In genomic region chr14:31214684-31215083, GRCm38 (mm10) we compare ENCODE assay signal across 16 mouse cellular contexts. TPM values are rescaled to one million over a fixed set of nuclear protein-coding genes. Genes with fewer than 3 reads are reported as not detected.
DNase-seq lines count a peak whose midpoint lies in the region; ATAC-seq and TF ChIP-seq lines count a peak whose summit lies in the region.
"Had no signal": no experiment of that assay in that cellular context is flagged by ENCODE, and none has a peak within 500 bp of the region (broad histone marks: within the 10 kb centered on the region; RNA-seq: fewer than 3 reads in every experiment).

No protein-coding gene starts in this region.

- H3K9ac ChIP-seq in forebrain, embryonic 15.5 days (replicated peaks), result no peak overlapping the region
- H3K9ac ChIP-seq in forebrain, embryonic 16.5 days (replicated peaks; ENCODE audit: low read depth, low read length), result no peak overlapping the region
- H3K9ac ChIP-seq in heart, embryonic 16.5 days (ENCODE audit: low read length), result no peak overlapping the region
- no peak overlapping the region for H3K9ac ChIP-seq in lung, embryonic 15.5 days
- H3K9ac ChIP-seq: intestine, embryonic 15.5 days; lung, embryonic 14.5 days; midbrain, embryonic 12.5 days; neural tube, embryonic 12.5 days had no signal

- no peak for TF ChIP-seq CTCF in lung, adult 2 months (IDR thresholded peaks at IDR 0.05; ENCODE audit: insufficient read depth, low read length)

- DNase-seq in heart, postnatal 25 days (ENCODE audit: low spot score), result no peak
- DNase-seq in lung, adult 2 months, result no peak
- no peak for DNase-seq in right cerebral cortex, adult 2 months (ENCODE audit: low spot score in 2 of 2)

- intact Hi-C loops in heart, postnatal 25 days (cut with DNase I), result loop anchor here (1.0 kb wide), 1 partner anchor 20 kb away; no protein-coding TSS in a partner anchor

- no peak for TF ChIP-seq POLR2A in lung, adult 2 months (IDR thresholded peaks at IDR 0.05; ENCODE audit: borderline replicate concordance, extremely low read depth, low read depth, low read length)

- H3K27ac ChIP-seq in forebrain, embryonic 15.5 days (replicated peaks), result no peak overlapping the region
- no peak overlapping the region for H3K27ac ChIP-seq in forebrain, embryonic 16.5 days (ENCODE audit: low read length)
- peak overlapping the region; percentile 70; the same call in 1 of the 2 replicates for H3K27ac ChIP-seq in heart, embryonic 16.5 days (ENCODE audit: low read length)
- H3K27ac ChIP-seq in lung, embryonic 15.5 days, result no peak overlapping the region
- H3K27ac ChIP-seq: gastrocnemius, adult 2 months; intestine, embryonic 15.5 days; left cerebral cortex, adult 2 months; midbrain, embryonic 12.5 days; neural tube, embryonic 12.5 days had no signal

- H3K4me3 ChIP-seq in forebrain, embryonic 15.5 days, result no peak overlapping the region
- H3K4me3 ChIP-seq in forebrain, embryonic 16.5 days (replicated peaks; ENCODE audit: low read length), result no peak overlapping the region
- H3K4me3 ChIP-seq in heart, embryonic 16.5 days (ENCODE audit: low read length), result no peak overlapping the region
- no peak overlapping the region for H3K4me3 ChIP-seq in lung, embryonic 15.5 days
- H3K4me3 ChIP-seq in lung, adult 2 months (replicated peaks; ENCODE audit: extremely low read depth, low read depth, low read length), result no peak overlapping the region
- H3K4me3 ChIP-seq: gastrocnemius, adult 2 months; intestine, embryonic 15.5 days; left cerebral cortex, adult 2 months; midbrain, embryonic 12.5 days; neural tube, embryonic 12.5 days had no signal

- no peak overlapping the region for H3K4me2 ChIP-seq in forebrain, embryonic 15.5 days (replicated peaks)
- no peak overlapping the region for H3K4me2 ChIP-seq in forebrain, embryonic 16.5 days (ENCODE audit: low read length)
- no peak overlapping the region for H3K4me2 ChIP-seq in heart, embryonic 16.5 days (ENCODE audit: low read depth, low read length)
- no peak overlapping the region for H3K4me2 ChIP-seq in lung, embryonic 15.5 days
- H3K4me2 ChIP-seq: intestine, embryonic 15.5 days; lung, embryonic 14.5 days; midbrain, embryonic 12.5 days; neural tube, embryonic 12.5 days had no signal

- H3K4me1 ChIP-seq in forebrain, embryonic 15.5 days, result peaks cover 13% of the 10 kb centered on the region; the same call in 1 of the 2 replicates
- H3K4me1 ChIP-seq in forebrain, embryonic 16.5 days (replicated peaks; ENCODE audit: control insufficient read depth, insufficient read depth, low read length), result peaks cover 10% of the 10 kb centered on the region
- peaks cover 48% of the 10 kb centered on the region for H3K4me1 ChIP-seq in heart, embryonic 16.5 days (ENCODE audit: control insufficient read depth, insufficient read depth, low read length)
- H3K4me1 ChIP-seq in lung, embryonic 15.5 days, result peaks cover 22% of the 10 kb centered on the region
- peaks cover 7% of the 10 kb centered on the region; the same call in 1 of the 2 replicates for H3K4me1 ChIP-seq in lung, adult 2 months (ENCODE audit: control insufficient read depth, insufficient read depth, low read length)

- WGBS in forebrain, embryonic 15.5 days, result 88% methylated on average over 3 of the region's 3 CpGs
- 85% methylated on average over 3 of the region's 3 CpGs for WGBS in forebrain, embryonic 16.5 days
- 76% methylated on average over 3 of the region's 3 CpGs for WGBS in heart, embryonic 16.5 days
- 49% methylated on average over 3 of the region's 3 CpGs for WGBS in lung, embryonic 15.5 days
- WGBS in lung, adult 2 months, result 70% methylated on average over 3 of the region's 3 CpGs

- no peaks in the 10 kb centered on the region for H3K27me3 ChIP-seq in forebrain, embryonic 15.5 days
- no peaks in the 10 kb centered on the region for H3K27me3 ChIP-seq in forebrain, embryonic 16.5 days (replicated peaks; ENCODE audit: control insufficient read depth, insufficient read depth, low read length)
- no peaks in the 10 kb centered on the region for H3K27me3 ChIP-seq in heart, embryonic 16.5 days (ENCODE audit: control insufficient read depth, insufficient read depth, low read length)
- H3K27me3 ChIP-seq in lung, embryonic 15.5 days, result no peaks in the 10 kb centered on the region
- H3K27me3 ChIP-seq: intestine, embryonic 15.5 days; midbrain, embryonic 12.5 days; neural tube, embryonic 12.5 days; Patski had no signal

- no peaks in the 10 kb centered on the region for H3K36me3 ChIP-seq in forebrain, embryonic 15.5 days
- no peaks in the 10 kb centered on the region for H3K36me3 ChIP-seq in forebrain, embryonic 16.5 days (ENCODE audit: control insufficient read depth, insufficient read depth)
- H3K36me3 ChIP-seq in heart, embryonic 16.5 days (ENCODE audit: control insufficient read depth, insufficient read depth), result peaks cover 2% of the 10 kb centered on the region; the same call in 1 of the 2 replicates
- no peaks in the 10 kb centered on the region for H3K36me3 ChIP-seq in lung, embryonic 15.5 days
- H3K36me3 ChIP-seq: G1E; intestine, embryonic 15.5 days; midbrain, embryonic 12.5 days; neural tube, embryonic 12.5 days had no signal

- no peaks in the 10 kb centered on the region for H3K9me3 ChIP-seq in forebrain, embryonic 15.5 days
- no peaks in the 10 kb centered on the region for H3K9me3 ChIP-seq in forebrain, embryonic 16.5 days (ENCODE audit: control insufficient read depth, low read length)
- H3K9me3 ChIP-seq in heart, embryonic 16.5 days (replicated peaks; ENCODE audit: control insufficient read depth, low read length), result no peaks in the 10 kb centered on the region
- no peaks in the 10 kb centered on the region for H3K9me3 ChIP-seq in lung, embryonic 15.5 days
- H3K9me3 ChIP-seq: G1E; intestine, embryonic 15.5 days; midbrain, embryonic 12.5 days; neural tube, embryonic 12.5 days had no signal

- ATAC-seq in forebrain, embryonic 15.5 days (replicated peaks), result 0 out of 2 replicates have a peak, but pooled peaks have one; percentile 6
- no peak for ATAC-seq in forebrain, embryonic 16.5 days
- no peak for ATAC-seq in heart, embryonic 16.5 days (replicated peaks; ENCODE audit: extremely low read depth, insufficient read depth, low FRiP score)
- ATAC-seq in lung, embryonic 15.5 days (ENCODE audit: borderline replicate concordance, extremely low read depth, low FRiP score, low TSS enrichment), result 0 out of 2 replicates have a peak, but pooled peaks have one; percentile 29
- ATAC-seq in megakaryocyte, adult 5-6 weeks (ENCODE audit: poor library complexity, severe bottlenecking), result peak; percentile 20; the same call in 1 of the 2 replicates
- ATAC-seq: Patski had no signal

RNA-seq across cellular contexts. Expression of gene Nisch, which starts 2.1 kb away (rescaled TPM):
- 339 and 356 TPM in 2 replicates for polyA plus RNA-seq in forebrain, embryonic 15.5 days (2015; fragmentation: Nextera tagmentation; extraction: Ambion mirVana)
- 359 and 389 TPM in 2 replicates for polyA plus RNA-seq in forebrain, embryonic 16.5 days (2015; fragmentation: Nextera tagmentation; extraction: Ambion mirVana)
- 331 and 376 TPM in 2 replicates for polyA plus RNA-seq in heart, embryonic 16.5 days (2015; fragmentation: Nextera tagmentation; extraction: Ambion mirVana)
- 100 to 1,000 TPM; 145 to 148 TPM for total RNA-seq in heart, postnatal 25 days (2021)
- polyA plus RNA-seq in lung, embryonic 15.5 days (2015; fragmentation: Nextera tagmentation; extraction: Ambion mirVana), result 387 and 413 TPM in 2 replicates
- 412 and 458 TPM in 2 replicates for polyA plus RNA-seq in lung, adult 2 months (2012; rRNA removed)
- 74.8 and 95.0 TPM in 2 replicates for total RNA-seq in megakaryocyte, adult 5-6 weeks (2015)
- 65.6 and 79.0 TPM in 2 replicates for total RNA-seq in megakaryocyte, adult 5-6 weeks (2017)

RNA-seq across cellular contexts. Expression of gene Sema3g, which starts 3.0 kb away (rescaled TPM):
- polyA plus RNA-seq in forebrain, embryonic 15.5 days (2015; fragmentation: Nextera tagmentation; extraction: Ambion mirVana), result 0.53 and 0.61 TPM in 2 replicates
- polyA plus RNA-seq in forebrain, embryonic 16.5 days (2015; fragmentation: Nextera tagmentation; extraction: Ambion mirVana), result 0.62 TPM in 2 replicates
- 0.97 TPM in 2 replicates for polyA plus RNA-seq in heart, embryonic 16.5 days (2015; fragmentation: Nextera tagmentation; extraction: Ambion mirVana)
- total RNA-seq in heart, postnatal 25 days (2021), result 10 to 100 TPM; 12.4 to 16.1 TPM
- polyA plus RNA-seq in lung, embryonic 15.5 days (2015; fragmentation: Nextera tagmentation; extraction: Ambion mirVana), result 2.1 and 2.5 TPM in 2 replicates
- 95.9 and 109 TPM in 2 replicates for polyA plus RNA-seq in lung, adult 2 months (2012; rRNA removed)
- not detected in 2 replicates for total RNA-seq in megakaryocyte, adult 5-6 weeks (2015)
- total RNA-seq in megakaryocyte, adult 5-6 weeks (2017), result not detected in 2 replicates
- polyA plus RNA-seq: G1E had no signal

RNA-seq across cellular contexts. Expression of gene Tnnc1, which starts 6.6 kb away (rescaled TPM):
- polyA plus RNA-seq in forebrain, embryonic 15.5 days (2015; fragmentation: Nextera tagmentation; extraction: Ambion mirVana), result 1.7 and 2.2 TPM in 2 replicates
- polyA plus RNA-seq in forebrain, embryonic 16.5 days (2015; fragmentation: Nextera tagmentation; extraction: Ambion mirVana), result 1.5 and 2.5 TPM in 2 replicates
- 4,861 and 5,105 TPM in 2 replicates for polyA plus RNA-seq in heart, embryonic 16.5 days (2015; fragmentation: Nextera tagmentation; extraction: Ambion mirVana)
- 1,000 to 10,000 TPM; 5,169 to 5,647 TPM for total RNA-seq in heart, postnatal 25 days (2021)
- polyA plus RNA-seq in lung, embryonic 15.5 days (2015; fragmentation: Nextera tagmentation; extraction: Ambion mirVana), result 91.8 and 115 TPM in 2 replicates
- 25.4 and 32.2 TPM in 2 replicates for polyA plus RNA-seq in lung, adult 2 months (2012; rRNA removed)
- 0.71 TPM in 1 of 2 replicates, not detected in the other for total RNA-seq in megakaryocyte, adult 5-6 weeks (2015)
- not detected in 2 replicates for total RNA-seq in megakaryocyte, adult 5-6 weeks (2017)

RNA-seq across cellular contexts. Expression of gene Phf7, which starts 36.4 kb away (rescaled TPM):
- polyA plus RNA-seq in forebrain, embryonic 15.5 days (2015; fragmentation: Nextera tagmentation; extraction: Ambion mirVana), result 11.9 and 13.1 TPM in 2 replicates
- 11.5 and 12.2 TPM in 2 replicates for polyA plus RNA-seq in forebrain, embryonic 16.5 days (2015; fragmentation: Nextera tagmentation; extraction: Ambion mirVana)
- 9.5 TPM in 2 replicates for polyA plus RNA-seq in heart, embryonic 16.5 days (2015; fragmentation: Nextera tagmentation; extraction: Ambion mirVana)
- total RNA-seq in heart, postnatal 25 days (2021), result 1 to 10 TPM; 3.4 to 4.1 TPM
- 13.2 and 14.8 TPM in 2 replicates for polyA plus RNA-seq in lung, embryonic 15.5 days (2015; fragmentation: Nextera tagmentation; extraction: Ambion mirVana)
- polyA plus RNA-seq in lung, adult 2 months (2012; rRNA removed), result 4.8 and 5.4 TPM in 2 replicates
- total RNA-seq in megakaryocyte, adult 5-6 weeks (2015), result 12.5 and 14.3 TPM in 2 replicates
- total RNA-seq in megakaryocyte, adult 5-6 weeks (2017), result 9.8 and 13.4 TPM in 2 replicates

RNA-seq across cellular contexts. Expression of gene Bap1, which starts 36.6 kb away (rescaled TPM):
- polyA plus RNA-seq in forebrain, embryonic 15.5 days (2015; fragmentation: Nextera tagmentation; extraction: Ambion mirVana), result 132 and 136 TPM in 2 replicates
- 138 and 150 TPM in 2 replicates for polyA plus RNA-seq in forebrain, embryonic 16.5 days (2015; fragmentation: Nextera tagmentation; extraction: Ambion mirVana)
- polyA plus RNA-seq in heart, embryonic 16.5 days (2015; fragmentation: Nextera tagmentation; extraction: Ambion mirVana), result 54.5 and 56.4 TPM in 2 replicates
- total RNA-seq in heart, postnatal 25 days (2021), result 10 to 100 TPM; 39.5 to 45.5 TPM
- polyA plus RNA-seq in lung, embryonic 15.5 days (2015; fragmentation: Nextera tagmentation; extraction: Ambion mirVana), result 83.0 and 83.4 TPM in 2 replicates
- 43.9 and 48.3 TPM in 2 replicates for polyA plus RNA-seq in lung, adult 2 months (2012; rRNA removed)
- 14.0 and 15.6 TPM in 2 replicates for total RNA-seq in megakaryocyte, adult 5-6 weeks (2015)
- 30.4 and 31.8 TPM in 2 replicates for total RNA-seq in megakaryocyte, adult 5-6 weeks (2017)

Comparison
In these comparisons a context has a peak if more than half of its experiments do, and no peak if none do; other contexts are left out.
1. ATAC-seq: peak in forebrain, embryonic 15.5 days (single experiment), lung, embryonic 15.5 days (single experiment) and megakaryocyte, adult 5-6 weeks (single experiment); none in forebrain, embryonic 16.5 days (single experiment) and heart, embryonic 16.5 days (single experiment).
2. RNA of gene Sema3g, which starts 3.0 kb away (polyA plus RNA-seq): 95.9 to 109 TPM in lung, adult 2 months; 2.1 to 2.5 TPM in lung, embryonic 15.5 days, 0.97 TPM in heart, embryonic 16.5 days, 0.62 TPM in forebrain, embryonic 16.5 days and 0.53 to 0.61 TPM in forebrain, embryonic 15.5 days; every median in the first group is over 10 times any median in the second.
3. RNA of gene Tnnc1, which starts 6.6 kb away (polyA plus RNA-seq): 4,861 to 5,105 TPM in heart, embryonic 16.5 days; 91.8 to 115 TPM in lung, embryonic 15.5 days, 25.4 to 32.2 TPM in lung, adult 2 months, 1.7 to 2.2 TPM in forebrain, embryonic 15.5 days and 1.5 to 2.5 TPM in forebrain, embryonic 16.5 days; every median in the first group is over 10 times any median in the second.